Mouse (Mus musculus): ENCODE results near the gene Hist1h2bf.

Hist1h2bf gene

DNA sequence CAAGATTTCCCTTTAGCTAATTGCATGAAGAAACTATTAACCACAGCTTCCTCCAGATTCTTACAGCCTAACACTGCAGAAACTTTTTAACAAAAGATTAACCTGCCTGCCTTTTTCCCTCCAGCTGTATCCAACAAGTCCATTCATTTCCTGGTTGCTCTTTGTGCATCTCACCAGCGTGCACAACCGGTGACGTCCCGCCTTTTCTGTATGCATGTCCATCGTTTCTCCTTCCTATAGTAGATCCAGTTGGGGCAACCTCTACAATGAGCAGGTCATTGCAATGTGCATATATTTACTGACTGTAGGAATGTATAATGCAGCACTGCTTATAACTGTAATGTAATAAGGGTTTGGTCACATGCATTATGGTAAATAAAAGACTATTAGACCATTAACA, 50.0 kb downstream of the Hist1h2bf start:
- no peak for DNase-seq

All from right cerebral cortex, adult 18-20 months (tissue).